Mouse (Mus musculus) MN1 (cell line): Measurements from ENCODE around the gene Gpr84.

ENCODE experiments used
- DNase-seq: peaks from one replicate; pipeline ENCODE4 v3.0.0-alpha.2; 2016; ENCODE audit warnings: low spot score

Gpr84 gene

DNA sequence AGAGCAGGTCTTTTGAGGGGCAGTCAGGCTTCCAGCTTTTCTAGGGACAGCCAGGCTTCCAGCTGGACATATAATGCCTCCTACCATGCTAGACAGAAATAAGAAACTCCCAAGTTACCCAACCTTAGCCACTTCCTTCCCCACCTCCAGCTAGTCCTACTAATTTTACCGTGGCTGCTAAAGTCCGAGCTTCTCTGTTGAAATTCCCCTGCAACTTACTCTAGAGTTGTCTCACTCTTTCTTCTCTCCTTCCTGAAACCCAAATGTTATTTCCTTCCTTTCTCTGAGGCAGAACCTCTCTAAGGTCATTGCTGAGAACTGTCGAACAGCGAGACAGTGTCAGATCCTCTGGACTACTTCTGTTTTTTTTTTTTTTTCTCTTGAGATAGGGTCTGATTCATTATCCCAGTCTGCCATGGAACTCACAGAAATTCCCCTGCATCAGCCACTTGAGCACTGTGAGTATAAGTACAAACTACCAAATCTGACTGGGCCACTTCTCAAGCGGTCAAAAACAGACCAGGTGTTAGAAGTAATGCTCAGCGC lies at the start of gene Gpr84:
Gpr84 (minus strand) TSS at position 248 of the 546 bp plus-strand sequence.
- DNase-seq, result no peak

DNA sequence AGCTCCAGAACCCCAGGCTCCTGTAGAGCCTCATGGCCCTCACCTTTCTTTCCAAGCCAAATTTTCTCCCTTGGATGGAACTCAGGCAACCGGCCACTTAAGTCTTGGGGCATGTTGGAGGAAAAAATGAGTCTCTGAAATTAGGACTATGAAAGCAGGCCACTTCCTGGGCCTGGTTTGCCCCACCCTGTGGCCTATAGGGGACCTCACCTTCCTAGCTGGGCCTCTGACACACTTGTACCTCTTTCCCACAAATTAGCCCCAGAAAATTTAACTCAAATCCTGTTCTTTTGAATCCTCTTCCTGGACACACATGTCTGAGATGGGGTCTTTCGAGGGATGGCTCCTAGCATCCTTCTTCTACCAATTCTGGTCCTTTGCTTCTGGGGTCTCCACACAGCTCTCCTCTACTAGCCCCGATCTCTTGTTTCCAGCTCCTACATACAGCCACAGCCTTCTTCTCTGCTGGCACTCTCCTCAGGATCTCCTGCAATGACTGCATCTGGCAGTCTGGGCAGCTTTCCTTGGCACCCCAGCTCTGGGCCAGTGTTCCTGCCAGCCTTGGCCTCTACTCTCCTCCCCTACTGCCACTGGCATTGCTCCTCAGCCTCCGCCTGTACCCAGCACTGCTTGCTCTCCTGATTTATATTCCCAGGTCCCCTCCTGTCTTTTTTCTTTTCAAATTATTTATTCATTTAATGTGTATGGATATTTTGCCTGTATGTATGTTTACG lies 49.6 kb upstream of the Gpr84 start:
- DNase-seq, result no peak

GRCm38 (mm10) chr15:103359122-103359510 lies 48.7 kb upstream of the Gpr84 start:
- DNase-seq, result peak; percentile 34

GRCm38 (mm10) chr15:103358278-103359121 lies 48.1 kb upstream of the Gpr84 start:
- peak; percentile 80 for DNase-seq

DNA sequence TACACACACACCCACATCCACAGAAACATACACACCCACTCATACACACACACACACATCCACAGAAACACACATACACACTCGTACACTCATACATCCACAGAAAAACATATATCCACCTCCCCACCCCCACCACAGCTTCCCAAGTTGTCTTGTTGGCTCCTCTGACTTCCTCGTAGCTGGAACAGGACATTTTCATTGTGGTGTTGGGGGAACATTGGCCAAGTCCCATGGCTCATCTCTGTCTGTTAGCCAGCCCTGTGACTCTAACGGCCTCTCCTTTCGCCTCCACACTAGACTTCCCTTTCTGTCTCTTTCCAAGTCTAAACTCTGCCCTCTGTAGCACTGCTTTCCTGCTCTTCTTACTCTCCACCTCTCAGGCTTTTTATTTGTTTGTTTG lies 47.4 kb upstream of the Gpr84 start:
- no peak for DNase-seq

DNA sequence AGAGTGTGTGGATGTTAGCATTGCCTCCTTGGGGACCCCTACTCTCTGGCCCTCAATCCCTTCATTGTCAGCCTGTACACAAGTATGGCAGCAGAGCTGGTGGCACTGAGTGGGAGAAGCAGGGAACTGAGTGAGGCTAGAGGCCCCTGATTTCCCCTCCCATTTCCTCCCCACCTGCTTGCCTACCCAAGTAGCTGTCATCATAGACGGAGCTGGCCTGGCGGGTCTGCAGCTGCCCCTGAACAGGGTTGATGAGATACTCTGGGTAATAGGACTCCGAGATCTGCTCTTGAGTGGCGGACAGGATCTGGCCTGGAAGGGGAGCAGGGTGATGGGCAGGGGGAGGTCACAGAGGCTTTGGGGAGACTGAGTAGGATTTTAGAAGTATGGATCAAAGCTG lies 45.7 kb upstream of the Gpr84 start:
- DNase-seq, result no peak

- DNase-seq, result no peak
Measured at GRCm38 (mm10) chr15:103355420-103355819, 45.0 kb upstream of the Gpr84 start.

DNA sequence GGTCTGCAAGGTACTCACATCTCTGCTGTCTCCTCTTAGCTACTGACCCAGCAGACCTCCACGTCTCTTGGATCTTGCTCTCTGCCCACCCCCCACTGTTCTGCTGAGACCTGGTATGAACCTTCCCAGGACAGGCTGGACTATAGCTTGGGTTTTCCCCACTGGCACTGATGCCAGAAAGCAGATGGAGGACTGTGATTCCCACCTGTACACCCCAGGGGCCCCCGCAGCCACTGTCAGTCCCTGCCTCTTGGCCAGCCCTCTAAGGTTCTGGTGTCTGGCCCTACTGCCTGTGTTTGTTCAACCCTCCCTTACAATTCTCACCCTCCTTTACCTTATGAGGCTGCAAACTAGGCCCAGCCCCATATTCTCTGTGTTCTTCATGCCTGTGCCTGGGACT lies 44.3 kb upstream of the Gpr84 start:
- DNase-seq, result no peak

DNA sequence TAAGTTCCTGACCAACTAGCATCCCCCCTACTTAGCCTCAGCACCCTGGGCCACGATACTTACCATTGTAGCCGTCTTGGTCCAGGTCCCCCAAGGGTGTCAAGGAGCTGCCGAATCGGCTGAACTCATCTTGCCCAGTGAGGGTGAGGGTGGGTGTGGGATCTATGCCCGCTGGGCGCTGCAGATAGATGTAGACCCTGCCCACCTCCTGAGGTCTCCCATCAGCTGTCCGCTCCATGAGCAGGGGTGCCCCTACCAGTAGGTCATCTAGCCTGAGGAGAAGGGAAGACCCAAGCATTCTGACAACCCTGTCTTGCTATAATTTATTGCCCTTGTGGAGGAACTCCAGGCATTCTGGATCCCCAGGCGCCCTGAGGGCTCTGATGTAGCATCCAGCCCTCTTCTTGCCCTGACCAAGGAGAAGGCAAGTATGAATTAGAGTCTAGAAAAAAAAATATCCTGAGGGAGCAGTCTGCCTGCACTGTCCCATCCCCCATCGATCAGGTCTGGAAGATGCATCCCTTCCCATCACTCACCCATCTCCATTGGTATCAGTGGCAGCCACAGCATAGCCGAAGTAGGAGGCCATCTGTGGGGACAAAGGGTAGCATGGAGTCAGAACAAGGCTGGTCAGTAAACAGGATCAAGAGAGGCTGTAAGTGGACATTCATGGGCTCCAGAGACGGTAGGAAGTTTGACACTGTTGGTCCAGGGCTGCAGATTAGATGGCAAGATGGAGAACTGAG lies 43.3 kb upstream of the Gpr84 start:
- no peak for DNase-seq

- peak; percentile 82 for DNase-seq
Measured at GRCm38 (mm10) chr15:103352856-103353255, 42.4 kb upstream of the Gpr84 start.

DNA sequence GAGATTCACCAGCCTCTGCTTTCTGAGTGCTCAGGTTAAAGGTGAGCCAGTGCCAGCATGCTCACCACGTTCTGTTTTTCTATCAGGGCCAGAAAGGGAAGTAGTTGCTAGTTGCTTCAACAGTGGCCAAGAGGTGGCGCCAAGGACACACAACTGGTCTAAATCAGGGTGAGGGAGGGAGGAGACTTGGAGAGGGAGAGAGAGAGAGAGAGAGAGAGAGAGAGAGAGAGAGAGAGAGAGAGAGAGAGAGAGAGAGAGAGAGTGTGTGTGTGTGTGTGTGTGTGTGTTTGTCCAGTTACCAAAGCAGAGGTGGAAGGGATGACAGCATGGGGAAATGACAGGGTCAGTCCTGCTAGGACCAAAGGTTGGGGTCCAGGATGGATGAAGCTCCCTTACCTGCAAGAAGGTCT lies 36.9 kb upstream of the Gpr84 start:
- peak; percentile 89 for DNase-seq

GRCm38 (mm10) chr15:103345789-103346188 lies 35.4 kb upstream of the Gpr84 start:
- no peak for DNase-seq

DNA sequence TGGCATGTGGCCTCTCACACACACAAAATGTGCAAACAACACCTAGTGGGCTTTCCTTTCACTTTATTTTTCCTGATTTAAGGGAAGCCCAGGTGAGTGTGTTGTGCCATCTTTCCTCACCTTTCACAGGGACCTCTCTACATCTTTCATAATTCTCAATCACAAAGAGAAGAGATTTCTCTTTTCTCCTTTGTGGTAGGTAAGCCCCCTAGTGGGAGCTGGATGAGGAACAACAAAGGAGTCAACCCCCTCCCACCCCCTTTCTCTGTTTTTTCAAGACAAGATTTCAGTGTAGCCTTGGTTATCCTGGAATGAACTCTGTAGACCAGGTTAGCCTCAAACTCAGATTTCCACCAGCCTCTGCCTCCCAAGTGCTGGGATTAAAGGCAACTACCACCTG lies 33.1 kb upstream of the Gpr84 start:
- no peak for DNase-seq

GRCm38 (mm10) chr15:103343008-103343407 lies 32.6 kb upstream of the Gpr84 start:
- DNase-seq, result no peak

GRCm38 (mm10) chr15:103342415-103342814 lies 32.0 kb upstream of the Gpr84 start:
- peak; percentile 90 for DNase-seq

DNA sequence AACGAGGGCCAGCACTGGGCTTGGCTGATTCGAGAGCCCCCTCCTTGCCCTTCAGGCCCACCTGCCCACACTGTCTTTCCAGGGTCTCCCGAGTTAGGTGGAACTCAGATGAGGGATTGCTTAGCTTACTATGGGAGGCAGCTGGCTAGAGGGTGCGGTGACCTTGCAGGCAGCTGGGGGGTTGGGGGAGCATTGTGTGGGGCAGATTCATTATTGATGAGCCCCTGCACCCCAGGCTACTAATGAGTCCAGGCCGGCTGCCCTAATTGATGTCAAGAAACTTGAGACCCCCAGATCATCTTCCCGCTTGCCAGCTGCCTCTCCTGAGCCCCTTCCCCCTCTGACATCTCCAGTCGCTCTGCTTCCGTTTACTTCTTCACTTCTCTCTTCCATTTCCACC lies 31.1 kb upstream of the Gpr84 start:
- no peak for DNase-seq

- peak; percentile 53 for DNase-seq
Measured at GRCm38 (mm10) chr15:103340786-103341185, 30.4 kb upstream of the Gpr84 start.

GRCm38 (mm10) chr15:103339961-103340337 lies 29.5 kb upstream of the Gpr84 start, which contains the start of gene Zfp385a:
TSS of gene Zfp385a (minus strand) at chr15:103340093.
- peak; percentile 57 for DNase-seq

DNA sequence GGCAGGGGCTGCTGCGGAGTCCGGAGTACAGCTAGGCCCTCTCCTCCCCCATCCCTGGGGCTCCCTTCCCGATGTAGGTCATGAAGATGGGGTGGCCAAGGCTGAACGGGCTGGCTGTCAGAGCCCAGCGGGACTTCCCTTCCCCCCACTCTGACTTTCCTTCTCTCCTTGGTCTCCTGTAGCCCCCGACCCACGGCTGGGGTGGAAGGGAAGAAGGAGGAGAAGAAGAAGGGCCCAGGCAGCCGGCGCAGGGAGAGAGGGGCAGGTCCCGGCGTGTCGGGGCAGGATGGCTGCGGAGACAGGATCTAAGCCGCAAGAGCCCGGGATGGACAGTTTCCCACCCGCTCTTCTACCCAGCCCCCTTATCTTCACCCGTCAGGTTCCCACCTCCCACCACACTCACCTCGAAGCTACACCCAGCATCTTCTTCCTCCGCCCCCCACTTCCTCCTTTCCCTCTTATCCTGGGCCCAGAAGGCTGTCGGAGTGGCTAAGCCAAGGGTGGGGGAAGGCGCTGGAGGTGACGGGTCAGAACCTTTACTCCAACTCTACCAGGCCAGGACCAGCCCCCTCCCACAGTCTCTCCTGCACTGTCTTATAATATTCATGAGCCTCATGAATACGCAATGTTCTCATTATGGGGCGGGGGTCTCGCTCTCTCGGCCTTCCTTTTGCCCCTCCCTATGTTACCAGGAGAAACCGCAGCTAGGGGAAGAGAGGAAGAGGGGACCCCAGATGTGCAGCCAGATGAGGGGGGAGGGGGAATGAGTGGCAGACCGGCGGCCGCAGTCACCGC lies 29.0 kb upstream of the Gpr84 start:
- DNase-seq, result no peak

DNA sequence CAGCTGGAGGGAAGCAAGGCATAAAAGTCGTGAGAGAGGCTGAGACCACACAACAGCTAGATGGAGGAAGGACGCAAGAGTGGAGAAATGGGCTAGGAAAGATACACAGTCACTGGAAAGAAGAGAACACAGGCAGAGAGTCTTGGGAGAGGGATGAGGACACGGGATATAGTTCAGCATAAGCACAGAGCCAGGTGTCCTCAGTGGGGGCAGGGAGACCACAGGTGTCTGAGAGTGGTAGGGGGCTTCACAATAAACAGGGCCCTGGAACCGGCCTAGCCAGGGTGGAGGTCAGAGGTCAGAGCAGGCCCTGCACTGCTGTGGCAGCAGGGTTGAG lies 28.4 kb upstream of the Gpr84 start:
- no peak for DNase-seq

DNA sequence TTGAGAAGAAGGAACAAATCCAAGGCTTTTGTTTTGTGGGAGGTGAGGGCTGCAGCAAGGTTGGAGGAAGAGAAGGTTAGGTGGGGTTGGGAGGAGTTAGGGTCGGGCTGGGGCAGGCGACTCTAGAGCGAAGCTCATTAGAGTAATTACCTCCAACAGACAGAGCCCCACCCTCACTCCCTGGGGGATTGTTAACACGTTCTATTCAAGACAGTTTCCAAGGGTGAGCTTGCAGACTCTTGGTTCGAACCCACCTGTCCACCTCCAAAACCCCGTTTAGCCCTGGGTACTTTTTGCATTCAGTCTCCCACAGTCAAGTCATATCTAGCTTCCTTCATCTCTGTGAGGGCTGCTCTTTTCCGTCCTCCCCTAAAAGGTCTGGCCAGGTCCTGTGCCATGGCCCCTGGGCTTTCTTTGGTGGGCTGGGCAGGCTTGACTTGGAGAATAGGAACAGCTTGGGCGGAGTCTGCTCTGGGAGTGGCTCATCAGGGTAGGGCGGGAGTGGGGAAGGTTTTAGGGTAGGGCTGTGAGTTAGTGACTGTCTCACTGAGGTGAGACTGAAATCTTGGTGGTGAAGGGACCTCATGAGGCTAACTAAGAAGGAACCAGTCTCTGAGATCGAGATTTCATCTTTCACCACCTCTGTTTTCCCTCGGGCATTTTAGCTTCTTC lies 26.7 kb upstream of the Gpr84 start:
- no peak for DNase-seq
